Comparison of ENCODE assay signal across 8 mouse cellular contexts in the genomic region with DNA sequence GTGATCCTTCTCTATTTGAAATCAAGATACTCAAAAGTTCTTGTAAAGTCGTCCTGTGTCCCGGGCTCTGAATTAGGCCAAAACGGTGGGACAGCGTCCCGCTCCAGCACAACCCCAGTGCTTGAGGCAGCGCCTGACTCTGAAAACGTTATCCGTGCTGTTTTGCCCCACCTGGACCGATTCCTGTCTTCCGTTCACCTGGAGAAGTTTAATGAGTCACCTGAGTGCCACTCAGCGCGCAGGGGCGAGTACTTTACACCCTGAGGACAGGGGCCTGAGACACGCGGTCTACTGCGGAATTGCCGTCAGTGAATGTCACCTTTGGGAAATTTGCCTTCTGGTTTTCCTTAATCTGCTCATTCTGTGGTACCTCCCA. TPM values are rescaled to one million over a fixed set of nuclear protein-coding genes. Genes with fewer than 3 reads are reported as not detected.
A peak's percentile ranks its signal among the peaks of the same experiment; 100 is the strongest.
DNase-seq lines count a peak whose midpoint lies in the region; ATAC-seq and TF ChIP-seq lines count a peak whose summit lies in the region.

No protein-coding gene starts in this region.

- H3K4me1 ChIP-seq in heart, adult 2 months (ENCODE audit: control insufficient read depth, insufficient read depth, low read length), result peaks cover 15% of the 10 kb centered on the region
- H3K4me1 ChIP-seq in brown adipose tissue, adult 24 weeks (ENCODE audit: control insufficient read depth, insufficient read depth, insufficient read length, low read length), result peaks cover 27% of the 10 kb centered on the region
- H3K4me1 ChIP-seq in intestine, embryonic 15.5 days (replicated peaks), result peaks cover 36% of the 10 kb centered on the region
- peaks cover 41% of the 10 kb centered on the region for H3K4me1 ChIP-seq in liver, embryonic 16.5 days (ENCODE audit: control insufficient read depth, low read depth, low read length)
- H3K4me1 ChIP-seq in small intestine, adult 2 months (ENCODE audit: control insufficient read depth, insufficient read depth, insufficient read length, low read length), result peaks cover 14% of the 10 kb centered on the region; the same call in 1 of the 2 replicates

- 0 out of 2 replicates have a peak, but pooled peaks cover 2% of the 10 kb centered on the region for H3K79me2 ChIP-seq in heart, adult 2 months (replicated peaks; ENCODE audit: control insufficient read depth, insufficient read depth, low read length)

- peak overlapping the region; percentile 60 for H3K4me2 ChIP-seq in intestine, embryonic 15.5 days (replicated peaks)
- peak overlapping the region; percentile 88 for H3K4me2 ChIP-seq in liver, embryonic 16.5 days (ENCODE audit: low read depth, low read length)

- H3K9me3 ChIP-seq in intestine, embryonic 15.5 days, result no peaks in the 10 kb centered on the region
- H3K9me3 ChIP-seq in liver, embryonic 16.5 days (replicated peaks; ENCODE audit: control insufficient read depth, low read length), result no peaks in the 10 kb centered on the region

- no peak for DNase-seq in heart, adult 2 months
- no peak for DNase-seq in heart, postnatal 25 days (ENCODE audit: low spot score)
- DNase-seq in cerebellum, postnatal 14 days, result no peak
- no peak for DNase-seq in retina, postnatal 1 day

- TF ChIP-seq CTCF in heart, adult 2 months (IDR thresholded peaks at IDR 0.05), result no peak
- TF ChIP-seq CTCF in small intestine, adult 2 months (IDR thresholded peaks at IDR 0.05; ENCODE audit: extremely low read depth, insufficient read length, insufficient replicate concordance, low read depth, low read length), result no peak

- peak overlapping the region; percentile 29 for H3K4me3 ChIP-seq in heart, adult 2 months
- peak overlapping the region; percentile 55 for H3K4me3 ChIP-seq in brown adipose tissue, adult 24 weeks (ENCODE audit: insufficient read depth, low read depth, low read length)
- peak overlapping the region; percentile 32 for H3K4me3 ChIP-seq in intestine, embryonic 15.5 days (replicated peaks)
- H3K4me3 ChIP-seq in liver, embryonic 16.5 days (ENCODE audit: low read depth, low read length), result peak overlapping the region; percentile 61
- H3K4me3 ChIP-seq in small intestine, adult 2 months (ENCODE audit: low read depth, low read length), result peak overlapping the region; percentile 56

- H3K9ac ChIP-seq in heart, adult 2 months (ENCODE audit: low read depth, low read length), result peak overlapping the region; percentile 60
- H3K9ac ChIP-seq in intestine, embryonic 15.5 days, result peak overlapping the region; percentile 48
- H3K9ac ChIP-seq in liver, embryonic 16.5 days (ENCODE audit: low read depth, low read length), result peak overlapping the region; percentile 75

- no peak for TF ChIP-seq POLR2A in heart, adult 2 months (IDR thresholded peaks at IDR 0.05; ENCODE audit: insufficient read depth, low read depth, low read length)
- TF ChIP-seq POLR2A in small intestine, adult 2 months (IDR thresholded peaks at IDR 0.05; ENCODE audit: low read depth, low read length), result no peak

- peaks cover 13% of the 10 kb centered on the region for H3K36me3 ChIP-seq in heart, adult 2 months (ENCODE audit: control insufficient read depth, insufficient read depth, low read length)
- no peaks in the 10 kb centered on the region for H3K36me3 ChIP-seq in intestine, embryonic 15.5 days
- no peaks in the 10 kb centered on the region; the same call in 1 of the 2 replicates for H3K36me3 ChIP-seq in liver, embryonic 16.5 days (ENCODE audit: control insufficient read depth, insufficient read depth)
- H3K36me3 ChIP-seq in small intestine, adult 2 months (ENCODE audit: control insufficient read depth, insufficient read depth, low read length), result no peaks in the 10 kb centered on the region

- peak overlapping the region; percentile 87 for H3K27ac ChIP-seq in heart, adult 2 months
- peak overlapping the region; percentile 97 for H3K27ac ChIP-seq in brown adipose tissue, adult 24 weeks (replicated peaks; ENCODE audit: low read depth, low read length)
- H3K27ac ChIP-seq in intestine, embryonic 15.5 days, result peak overlapping the region; percentile 60; the same call in 1 of the 2 replicates
- peak overlapping the region; percentile 64 for H3K27ac ChIP-seq in liver, embryonic 16.5 days (ENCODE audit: low read length)
- H3K27ac ChIP-seq in small intestine, adult 2 months (ENCODE audit: insufficient read depth, low read depth, low read length), result peak overlapping the region; percentile 65

- H3K27me3 ChIP-seq in heart, adult 2 months (ENCODE audit: control insufficient read depth, insufficient read depth, low read length), result no peaks in the 10 kb centered on the region
- no peaks in the 10 kb centered on the region for H3K27me3 ChIP-seq in intestine, embryonic 15.5 days (replicated peaks)
- H3K27me3 ChIP-seq in liver, embryonic 16.5 days (ENCODE audit: control insufficient read depth, insufficient read depth, low read depth, low read length), result no peaks in the 10 kb centered on the region
- H3K27me3 ChIP-seq in small intestine, adult 2 months (ENCODE audit: control insufficient read depth, insufficient read depth, low read length), result no peaks in the 10 kb centered on the region

- WGBS in heart, adult 2 months, result 6% methylated on average over 17 of the region's 17 CpGs
- WGBS in intestine, embryonic 15.5 days, result 5% methylated on average over 17 of the region's 17 CpGs
- WGBS in liver, embryonic 16.5 days (ENCODE audit: insufficient replicate concordance), result 2% methylated on average over 17 of the region's 17 CpGs
- WGBS in small intestine, adult 2 months, result 3% methylated on average over 17 of the region's 17 CpGs

- TF ChIP-seq EP300 in heart, adult 2 months (IDR thresholded peaks at IDR 0.05; ENCODE audit: insufficient read depth, low read depth, low read length), result no peak

- intact Hi-C loops in heart, adult 2 months (cut with DNase I), result loop anchor here (2.0 kb wide), 1 partner anchor 40 kb away; no protein-coding TSS in a partner anchor
- intact Hi-C loops in heart, postnatal 25 days (cut with DNase I), result no loop called here

- peak; percentile 34 for ATAC-seq in intestine, embryonic 15.5 days
- ATAC-seq in liver, embryonic 16.5 days (ENCODE audit: low read depth), result no peak

RNA-seq across cellular contexts. Expression of gene Clic4, which starts 0.7 kb away (rescaled TPM):
- 100 to 1,000 TPM; 248 to 249 TPM for total RNA-seq in heart, adult 2 months (2021)
- 148 and 227 TPM in 2 replicates for polyA plus RNA-seq in heart, adult 2 months (2012; rRNA removed)
- 100 to 1,000 TPM; 249 to 269 TPM for total RNA-seq in heart, postnatal 25 days (2021)
- polyA plus RNA-seq in brown adipose tissue, adult 24 weeks (2012; ENCODE audit: insufficient read depth, insufficient read length, missing spikeins), result 112 and 125 TPM in 2 replicates
- 126 and 135 TPM in 2 replicates for polyA plus RNA-seq in intestine, embryonic 15.5 days (2015; fragmentation: Nextera tagmentation; extraction: Ambion mirVana)
- 109 and 110 TPM in 2 replicates for polyA plus RNA-seq in liver, embryonic 16.5 days (2015; fragmentation: Nextera tagmentation; extraction: Ambion mirVana)
- 20.6 and 26.2 TPM in 2 replicates for polyA plus RNA-seq in small intestine, adult 2 months (2012; rRNA removed)
